Mouse (Mus musculus): ENCODE data around the gene Alpl. TPM values are rescaled to one million over a fixed set of nuclear protein-coding genes. Genes with fewer than 3 reads are reported as not detected.

Alpl gene
- polyA plus RNA-seq, 1 experiment from 2014 or later = 15.5 TPM

DNA sequence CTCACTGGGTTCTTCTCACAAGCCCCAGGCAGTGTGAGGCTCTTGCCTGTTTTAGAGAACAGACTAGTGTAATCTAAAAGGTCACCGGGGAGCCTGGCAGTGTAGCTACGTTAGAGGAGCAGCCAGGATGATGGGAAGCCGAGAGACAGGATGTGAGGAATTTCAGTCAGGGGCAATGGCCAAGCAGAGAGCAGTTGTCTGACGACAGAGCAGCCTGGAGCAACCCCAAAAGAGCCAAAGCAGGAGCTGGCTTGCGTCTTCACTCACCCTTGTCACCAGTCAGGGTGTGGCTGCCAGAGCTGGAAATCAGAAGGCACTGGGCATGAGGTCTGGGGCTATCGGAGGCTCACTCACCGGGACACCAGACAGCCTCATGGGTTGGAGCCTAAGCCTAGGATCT, 26.5 kb downstream of the Alpl start:
- Histone ChIP-seq H3K4me2 (ENCODE audit: low read depth, low read length) (no peak overlapping the region), H3K27me3 (ENCODE audit: control insufficient read depth, insufficient read depth, low read depth, low read length) (peaks cover 3% of the 10 kb centered on the region; the same call in 1 of the 2 replicates), H3K9me3 (replicated peaks; ENCODE audit: control insufficient read depth, low read length) (no peaks in the 10 kb centered on the region), H3K9ac (ENCODE audit: low read depth, low read length) (no peak overlapping the region), H3K27ac (ENCODE audit: low read length) (no peak overlapping the region), H3K4me1 (ENCODE audit: control insufficient read depth, low read depth, low read length) (peaks cover 11% of the 10 kb centered on the region), H3K4me3 (ENCODE audit: low read depth, low read length) (no peak overlapping the region), H3K36me3 (ENCODE audit: control insufficient read depth, insufficient read depth) (no peaks in the 10 kb centered on the region)
- WGBS (ENCODE audit: insufficient replicate concordance) = 44% methylated on average over 7 of the region's 7 CpGs
- ATAC-seq (ENCODE audit: low read depth) = no peak

- Histone ChIP-seq H3K9me3 (replicated peaks; ENCODE audit: control insufficient read depth, low read length) (no peaks in the 10 kb centered on the region), H3K4me1 (ENCODE audit: control insufficient read depth, low read depth, low read length) (peaks cover 11% of the 10 kb centered on the region), H3K9ac (ENCODE audit: low read depth, low read length) (no peak overlapping the region), H3K27ac (ENCODE audit: low read length) (no peak overlapping the region), H3K4me2 (ENCODE audit: low read depth, low read length) (no peak overlapping the region), H3K4me3 (ENCODE audit: low read depth, low read length) (no peak overlapping the region), H3K36me3 (ENCODE audit: control insufficient read depth, insufficient read depth) (no peaks in the 10 kb centered on the region), H3K27me3 (ENCODE audit: control insufficient read depth, insufficient read depth, low read depth, low read length) (peaks cover 3% of the 10 kb centered on the region; the same call in 1 of the 2 replicates)
- ATAC-seq (ENCODE audit: low read depth) = no peak
- WGBS (ENCODE audit: insufficient replicate concordance) = 61% methylated on average over 6 of the region's 6 CpGs
Measured at GRCm38 (mm10) chr4:137768831-137769230, 27.4 kb downstream of the Alpl start.

GRCm38 (mm10) chr4:137768381-137768780, 27.8 kb downstream of the Alpl start:
- Histone ChIP-seq H3K9ac (ENCODE audit: low read depth, low read length) (no peak overlapping the region), H3K9me3 (replicated peaks; ENCODE audit: control insufficient read depth, low read length) (no peaks in the 10 kb centered on the region), H3K27me3 (ENCODE audit: control insufficient read depth, insufficient read depth, low read depth, low read length) (peaks cover 3% of the 10 kb centered on the region; the same call in 1 of the 2 replicates), H3K4me2 (ENCODE audit: low read depth, low read length) (no peak overlapping the region), H3K36me3 (ENCODE audit: control insufficient read depth, insufficient read depth) (no peaks in the 10 kb centered on the region), H3K4me1 (ENCODE audit: control insufficient read depth, low read depth, low read length) (peaks cover 11% of the 10 kb centered on the region), H3K27ac (ENCODE audit: low read length) (no peak overlapping the region), H3K4me3 (ENCODE audit: low read depth, low read length) (no peak overlapping the region)
- WGBS (ENCODE audit: insufficient replicate concordance) = 74% methylated on average over 5 of the region's 5 CpGs
- no peak for ATAC-seq (ENCODE audit: low read depth)

DNA sequence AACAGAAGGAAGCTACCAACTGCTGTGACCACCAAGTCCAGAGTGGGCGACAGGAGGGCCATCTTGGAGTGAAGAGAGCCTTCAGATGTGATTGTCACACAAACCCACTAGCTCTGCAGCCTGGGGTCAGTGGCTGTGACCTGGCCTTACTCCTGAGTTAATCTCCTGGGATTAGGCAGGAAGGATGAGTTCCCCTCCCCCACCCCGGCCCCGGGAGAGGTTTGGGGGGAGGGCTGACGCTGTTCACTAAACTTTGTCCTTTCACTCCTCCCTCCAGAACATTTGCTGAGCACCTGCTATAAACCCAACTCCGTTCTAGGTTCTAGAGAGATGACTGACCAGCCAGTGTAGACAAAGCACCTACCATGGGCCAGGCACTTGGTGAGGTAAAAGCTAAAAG, 29.8 kb downstream of the Alpl start:
- 20% methylated on average over 5 of the region's 5 CpGs for WGBS (ENCODE audit: insufficient replicate concordance)
- no peak overlapping the region for H3K9ac ChIP-seq (ENCODE audit: low read depth, low read length)
- H3K4me2 ChIP-seq (ENCODE audit: low read depth, low read length) = no peak overlapping the region
- 0 out of 2 replicates have a peak, but pooled peaks have one; percentile 20 for ATAC-seq (ENCODE audit: low read depth)
- no peaks in the 10 kb centered on the region for H3K9me3 ChIP-seq (replicated peaks; ENCODE audit: control insufficient read depth, low read length)
- peaks cover 3% of the 10 kb centered on the region; the same call in 1 of the 2 replicates for H3K27me3 ChIP-seq (ENCODE audit: control insufficient read depth, insufficient read depth, low read depth, low read length)
- H3K36me3 ChIP-seq (ENCODE audit: control insufficient read depth, insufficient read depth) = no peaks in the 10 kb centered on the region
- peaks cover 11% of the 10 kb centered on the region for H3K4me1 ChIP-seq (ENCODE audit: control insufficient read depth, low read depth, low read length)
- H3K27ac ChIP-seq (ENCODE audit: low read length) = peak overlapping the region; percentile 12; the same call in 1 of the 2 replicates
- H3K4me3 ChIP-seq (ENCODE audit: low read depth, low read length) = no peak overlapping the region

DNA sequence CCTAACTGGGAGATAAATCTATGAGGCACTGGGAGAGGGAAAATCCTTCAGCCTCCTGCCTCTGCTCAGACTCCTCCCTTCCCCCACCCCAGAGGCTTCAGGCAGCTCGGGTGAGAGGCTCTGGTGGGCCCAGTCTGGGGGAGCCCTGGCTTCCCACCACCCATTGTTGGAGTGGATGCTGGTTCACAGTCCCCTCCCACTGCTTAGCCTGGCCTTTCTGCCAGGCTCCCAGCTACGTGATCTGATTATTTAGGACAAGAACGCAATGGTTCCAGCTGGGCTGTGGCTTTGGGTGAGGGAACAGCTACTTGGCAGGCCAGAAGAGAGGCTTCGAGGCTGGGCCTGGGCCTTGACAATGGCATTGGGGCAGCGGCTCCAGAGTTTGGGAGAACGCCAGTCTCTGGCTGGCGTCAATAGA, 30.6 kb downstream of the Alpl start:
- no peak overlapping the region; the same call in 1 of the 2 replicates for H3K27ac ChIP-seq (ENCODE audit: low read length)
- no peak overlapping the region for H3K4me3 ChIP-seq (ENCODE audit: low read depth, low read length)
- no peak overlapping the region for H3K9ac ChIP-seq (ENCODE audit: low read depth, low read length)
- WGBS (ENCODE audit: insufficient replicate concordance) = 59% methylated on average over 7 of the region's 7 CpGs
- ATAC-seq (ENCODE audit: low read depth) = no peak
- no peaks in the 10 kb centered on the region for H3K36me3 ChIP-seq (ENCODE audit: control insufficient read depth, insufficient read depth)
- peaks cover 3% of the 10 kb centered on the region; the same call in 1 of the 2 replicates for H3K27me3 ChIP-seq (ENCODE audit: control insufficient read depth, insufficient read depth, low read depth, low read length)
- H3K4me2 ChIP-seq (ENCODE audit: low read depth, low read length) = no peak overlapping the region
- H3K4me1 ChIP-seq (ENCODE audit: control insufficient read depth, low read depth, low read length) = peaks cover 11% of the 10 kb centered on the region
- no peaks in the 10 kb centered on the region for H3K9me3 ChIP-seq (replicated peaks; ENCODE audit: control insufficient read depth, low read length)

GRCm38 (mm10) chr4:137764621-137765020, 31.6 kb downstream of the Alpl start:
- Histone ChIP-seq H3K9me3 (replicated peaks; ENCODE audit: control insufficient read depth, low read length) (no peaks in the 10 kb centered on the region), H3K4me1 (ENCODE audit: control insufficient read depth, low read depth, low read length) (peaks cover 11% of the 10 kb centered on the region; the same call in 1 of the 2 replicates), H3K27me3 (ENCODE audit: control insufficient read depth, insufficient read depth, low read depth, low read length) (peaks cover 3% of the 10 kb centered on the region; the same call in 1 of the 2 replicates), H3K36me3 (ENCODE audit: control insufficient read depth, insufficient read depth) (no peaks in the 10 kb centered on the region), H3K27ac (ENCODE audit: low read length) (no peak overlapping the region), H3K4me2 (ENCODE audit: low read depth, low read length) (no peak overlapping the region), H3K9ac (ENCODE audit: low read depth, low read length) (no peak overlapping the region), H3K4me3 (ENCODE audit: low read depth, low read length) (no peak overlapping the region)
- ATAC-seq (ENCODE audit: low read depth) = no peak
- 72% methylated on average over 3 of the region's 3 CpGs for WGBS (ENCODE audit: insufficient replicate concordance)

- 38% methylated on average over 8 of the region's 8 CpGs for WGBS (ENCODE audit: insufficient replicate concordance)
- Histone ChIP-seq H3K4me1 (ENCODE audit: control insufficient read depth, low read depth, low read length) (peaks cover 11% of the 10 kb centered on the region; the same call in 1 of the 2 replicates), H3K9ac (ENCODE audit: low read depth, low read length) (no peak overlapping the region), H3K36me3 (ENCODE audit: control insufficient read depth, insufficient read depth) (no peaks in the 10 kb centered on the region), H3K4me3 (ENCODE audit: low read depth, low read length) (no peak overlapping the region), H3K27me3 (ENCODE audit: control insufficient read depth, insufficient read depth, low read depth, low read length) (peaks cover 2% of the 10 kb centered on the region; the same call in 1 of the 2 replicates), H3K9me3 (replicated peaks; ENCODE audit: control insufficient read depth, low read length) (no peaks in the 10 kb centered on the region), H3K4me2 (ENCODE audit: low read depth, low read length) (no peak overlapping the region; the same call in 1 of the 2 replicates), H3K27ac (ENCODE audit: low read length) (0 out of 2 replicates have a peak overlapping the region, but pooled peaks have one; percentile 38)
- no peak for ATAC-seq (ENCODE audit: low read depth)
Measured at GRCm38 (mm10) chr4:137763920-137764495, 32.2 kb downstream of the Alpl start.

GRCm38 (mm10) chr4:137762886-137763285, 33.3 kb downstream of the Alpl start:
- Histone ChIP-seq H3K4me2 (ENCODE audit: low read depth, low read length) (no peak overlapping the region), H3K4me3 (ENCODE audit: low read depth, low read length) (no peak overlapping the region), H3K9me3 (replicated peaks; ENCODE audit: control insufficient read depth, low read length) (no peaks in the 10 kb centered on the region), H3K4me1 (ENCODE audit: control insufficient read depth, low read depth, low read length) (peaks cover 11% of the 10 kb centered on the region; the same call in 1 of the 2 replicates), H3K36me3 (ENCODE audit: control insufficient read depth, insufficient read depth) (no peaks in the 10 kb centered on the region), H3K27me3 (ENCODE audit: control insufficient read depth, insufficient read depth, low read depth, low read length) (no peaks in the 10 kb centered on the region), H3K9ac (ENCODE audit: low read depth, low read length) (no peak overlapping the region), H3K27ac (ENCODE audit: low read length) (no peak overlapping the region)
- WGBS (ENCODE audit: insufficient replicate concordance) = 68% methylated on average over 9 of the region's 9 CpGs
- no peak for ATAC-seq (ENCODE audit: low read depth)

DNA sequence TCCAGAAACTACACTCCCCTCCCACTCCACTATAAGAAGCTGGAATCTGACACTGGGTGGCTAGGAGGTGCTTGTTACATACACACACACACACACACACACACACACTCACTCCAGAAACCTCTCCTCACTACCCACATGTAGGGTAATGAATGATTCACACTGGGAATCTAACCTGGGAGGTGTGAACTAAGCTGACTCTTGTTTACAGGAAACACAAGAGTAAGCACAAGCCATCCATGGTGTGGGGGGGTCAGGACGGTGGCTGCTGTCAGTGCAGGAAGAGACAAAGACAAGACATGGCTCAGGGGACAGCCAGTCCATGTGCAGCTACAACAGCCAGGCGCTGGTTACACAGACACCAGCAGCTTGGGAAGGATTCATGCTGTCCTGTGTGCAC, 41.7 kb downstream of the Alpl start:
- H3K4me3 ChIP-seq (ENCODE audit: low read depth, low read length) = no peak overlapping the region
- H3K4me2 ChIP-seq (ENCODE audit: low read depth, low read length) = no peak overlapping the region
- no peak overlapping the region for H3K9ac ChIP-seq (ENCODE audit: low read depth, low read length)
- no peaks in the 10 kb centered on the region for H3K9me3 ChIP-seq (replicated peaks; ENCODE audit: control insufficient read depth, low read length)
- H3K4me1 ChIP-seq (ENCODE audit: control insufficient read depth, low read depth, low read length) = peaks cover 45% of the 10 kb centered on the region
- no peaks in the 10 kb centered on the region for H3K36me3 ChIP-seq (ENCODE audit: control insufficient read depth, insufficient read depth)
- WGBS (ENCODE audit: insufficient replicate concordance) = 47% methylated on average over 2 of the region's 2 CpGs
- no peaks in the 10 kb centered on the region for H3K27me3 ChIP-seq (ENCODE audit: control insufficient read depth, insufficient read depth, low read depth, low read length)
- no peak for ATAC-seq (ENCODE audit: low read depth)
- H3K27ac ChIP-seq (ENCODE audit: low read length) = no peak overlapping the region

Measured in liver, embryonic 16.5 days (tissue).